Mouse (Mus musculus) heart, adult 18-20 months (tissue): ENCODE measurements around the gene Aldob. TPM values are rescaled to one million over a fixed set of nuclear protein-coding genes. Genes with fewer than 3 reads are reported as not detected.

Source experiments
- DNase-seq, 2 experiments: peaks; one replicate each; pipeline ENCODE4 v3.0.0; 2021 to 2022; ENCODE audit warnings: mixed read lengths in 1 of 2
- long read RNA-seq, 2 experiments: library from polyadenylated mRNA; stranded (forward); transcript quantifications; one replicate each; pipeline ENCODE4 v2.0.0; 2021
- total RNA-seq, 2 experiments: library from RNA; stranded (reverse); gene quantifications; 2 replicates each; pipeline ENCODE4 v1.2.3; 2021

Gene Aldob
- total RNA-seq: 10 to 100 TPM in 1 of 2 experiments, 1 to 10 TPM in 1; 9.2 to 11.7 TPM
- long read RNA-seq, experiment 1, transcript Aldob-201 (9 exons, 2,016 nt): major isoform, 14 of 16 reads
- long read RNA-seq, experiment 1, partial matches to known transcripts: 0 of 16 reads
- long read RNA-seq, experiment 1, other reads (novel, unspliced or antisense): 2 of 16 reads
- long read RNA-seq, experiment 2, partial matches to known transcripts: 0 of 5 reads
- long read RNA-seq, experiment 2, other reads (novel, unspliced or antisense): 1 of 5 reads

- DNase-seq: no peak
Measured at GRCm38 (mm10) chr4:49549383-49549782, at the start of gene Aldob. Aldob (minus strand) TSS chr4:49549546.

GRCm38 (mm10) chr4:49597183-49598100 lies 48.1 kb upstream of the Aldob start, which contains the start of gene Tmem246:
Tmem246 (minus strand) TSS chr4:49597876.
- DNase-seq: peak; percentile 82 to 84

GRCm38 (mm10) chr4:49596846-49597182 lies 47.5 kb upstream of the Aldob start:
- DNase-seq: no peak

GRCm38 (mm10) chr4:49590152-49590551 lies 40.8 kb upstream of the Aldob start:
- no peak for DNase-seq

DNA sequence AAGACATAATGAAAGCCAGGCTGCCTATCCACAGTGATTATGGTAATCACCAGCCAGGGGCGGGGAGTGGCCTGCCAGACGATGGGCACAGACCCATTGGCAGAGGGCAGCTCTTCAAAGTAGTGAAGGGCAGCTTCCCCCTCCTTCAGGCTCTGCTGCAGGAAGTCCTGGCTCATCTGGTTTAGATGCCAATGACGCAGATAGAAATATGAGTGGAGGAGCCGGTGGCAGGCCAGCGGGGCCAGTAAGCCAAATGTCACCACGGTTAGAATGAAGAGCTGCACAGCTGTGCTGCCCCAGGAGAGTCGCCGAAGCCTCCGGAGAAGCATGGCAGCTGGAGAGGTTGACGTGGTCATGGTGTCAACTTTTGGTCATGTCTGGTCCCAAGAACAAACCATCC lies 37.5 kb upstream of the Aldob start:
- DNase-seq: peak; percentile 32 to 65

- peak; percentile 57 to 66 for DNase-seq
Measured at GRCm38 (mm10) chr4:49585524-49586101, 36.3 kb upstream of the Aldob start.

GRCm38 (mm10) chr4:49583965-49584831 lies 34.9 kb upstream of the Aldob start:
- peak; percentile 38 for DNase-seq

GRCm38 (mm10) chr4:49581256-49581655 lies 31.9 kb upstream of the Aldob start:
- no peak for DNase-seq

GRCm38 (mm10) chr4:49572194-49572593 lies 22.8 kb upstream of the Aldob start:
- no peak for DNase-seq

DNA sequence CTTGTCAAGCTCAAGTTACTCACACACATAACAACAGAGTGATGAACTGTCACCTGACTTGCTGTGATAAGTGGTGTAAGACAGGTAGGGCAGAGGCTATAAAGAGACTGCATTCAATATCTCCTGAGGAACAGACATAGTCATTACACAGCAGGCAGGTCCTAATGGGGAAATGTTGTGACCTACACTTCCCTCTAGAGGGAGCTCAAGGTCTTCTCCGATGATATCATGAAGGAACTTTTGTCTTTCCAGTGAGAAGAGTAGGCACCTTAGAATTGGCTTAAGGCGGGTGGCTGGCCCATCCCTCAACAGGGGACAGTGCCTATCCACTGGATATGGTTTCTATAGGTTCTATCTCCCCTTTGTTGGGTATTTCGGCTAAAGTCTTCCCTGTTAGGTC lies 18.3 kb upstream of the Aldob start:
- peak; percentile 72 to 85 for DNase-seq

DNA sequence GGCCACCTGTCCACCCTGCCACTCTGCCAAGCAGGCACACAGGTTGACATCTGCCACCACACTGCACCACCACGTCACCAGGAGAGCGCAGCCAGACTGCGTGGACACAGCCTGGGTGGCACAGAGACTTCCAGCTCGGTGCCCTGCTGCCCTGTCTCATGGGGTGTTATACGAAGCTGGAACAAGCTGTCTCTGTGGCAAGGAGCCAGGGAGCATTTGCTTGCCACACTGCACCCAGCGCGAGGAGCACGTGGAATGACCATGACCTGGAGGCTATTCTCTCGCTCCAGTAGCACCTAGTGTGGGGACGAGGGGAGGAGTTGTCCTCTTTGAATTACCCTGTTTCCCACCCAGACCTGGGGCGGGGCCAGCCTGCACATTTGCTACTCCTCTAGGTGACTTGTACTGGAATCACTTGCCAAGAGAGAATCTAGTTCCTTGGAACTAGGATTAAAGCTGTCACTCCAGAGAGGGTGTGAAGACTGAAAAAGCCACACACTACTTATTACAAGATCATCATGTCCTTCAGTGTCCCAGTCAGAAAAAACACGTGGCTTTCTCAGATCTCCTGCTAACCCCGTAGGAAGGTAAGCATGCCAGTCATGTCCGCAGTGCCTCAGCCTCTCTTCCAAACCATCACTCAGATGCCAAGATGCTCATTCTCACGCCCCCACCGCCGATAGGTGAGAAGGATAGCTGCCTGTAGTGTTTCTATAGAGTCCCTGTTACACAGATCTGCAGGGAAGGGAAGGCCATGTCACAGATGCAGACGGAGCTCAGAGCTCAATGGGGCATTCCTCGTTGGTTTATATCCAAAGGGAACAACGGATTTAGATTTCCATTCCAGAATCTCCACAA lies 10.8 kb upstream of the Aldob start:
- DNase-seq: peak; percentile 84 to 88

- DNase-seq: no peak
Measured at GRCm38 (mm10) chr4:49558181-49558580, 8.8 kb upstream of the Aldob start.

DNA sequence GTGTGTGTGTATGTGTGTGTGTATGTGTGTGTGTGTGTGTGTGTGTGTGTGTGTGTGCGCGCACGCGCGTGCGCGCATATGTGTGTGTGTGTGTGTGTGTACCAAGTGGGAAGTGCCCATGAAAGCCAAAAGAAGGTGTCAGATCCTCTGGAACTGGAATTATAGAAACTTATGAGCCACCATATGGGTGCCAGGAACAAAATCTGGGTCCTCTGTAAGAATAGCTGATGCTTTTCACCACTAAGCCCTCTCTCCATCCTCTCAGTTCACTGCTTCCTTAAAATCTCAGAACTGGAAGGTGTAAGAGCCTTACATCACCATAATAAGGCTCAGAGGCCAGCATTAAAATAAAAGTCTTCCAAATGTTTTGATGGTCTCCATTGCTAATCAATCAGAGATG lies 8.0 kb upstream of the Aldob start:
- DNase-seq: no peak

- no peak for DNase-seq
Measured at GRCm38 (mm10) chr4:49553380-49553779, 4.0 kb upstream of the Aldob start.

DNA sequence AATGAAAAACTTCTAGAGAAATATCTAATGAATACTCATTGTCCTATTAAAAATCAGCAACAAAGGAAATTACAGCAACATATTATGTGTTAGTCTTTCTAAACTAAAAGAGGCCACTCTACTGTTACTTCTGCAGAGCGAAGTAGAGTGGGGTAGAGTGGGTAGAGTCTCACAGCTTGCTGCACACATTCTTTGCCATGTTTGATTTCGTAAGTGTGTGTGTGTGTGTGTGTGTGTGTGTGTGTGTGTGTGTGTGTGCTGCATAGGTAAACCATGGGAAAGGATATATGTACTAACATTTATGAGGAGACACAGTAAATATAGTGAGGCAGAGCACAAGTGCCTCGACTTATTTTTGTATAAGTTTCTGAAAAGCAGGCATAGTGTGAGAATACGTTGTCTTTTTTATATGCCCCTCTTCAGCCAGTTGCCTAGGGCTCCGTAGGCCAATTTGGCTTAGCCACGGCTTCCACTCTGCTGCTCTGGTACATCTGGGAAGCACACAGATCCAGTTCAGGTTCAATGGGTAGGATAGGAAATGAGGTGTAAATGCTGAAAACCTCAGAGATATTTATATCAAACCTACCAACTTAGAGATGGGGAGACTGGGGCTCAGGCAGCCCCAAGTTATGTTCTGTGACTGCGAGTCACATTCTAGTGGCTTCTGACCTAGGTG lies 1.7 kb downstream of the Aldob start:
- DNase-seq: no peak

DNA sequence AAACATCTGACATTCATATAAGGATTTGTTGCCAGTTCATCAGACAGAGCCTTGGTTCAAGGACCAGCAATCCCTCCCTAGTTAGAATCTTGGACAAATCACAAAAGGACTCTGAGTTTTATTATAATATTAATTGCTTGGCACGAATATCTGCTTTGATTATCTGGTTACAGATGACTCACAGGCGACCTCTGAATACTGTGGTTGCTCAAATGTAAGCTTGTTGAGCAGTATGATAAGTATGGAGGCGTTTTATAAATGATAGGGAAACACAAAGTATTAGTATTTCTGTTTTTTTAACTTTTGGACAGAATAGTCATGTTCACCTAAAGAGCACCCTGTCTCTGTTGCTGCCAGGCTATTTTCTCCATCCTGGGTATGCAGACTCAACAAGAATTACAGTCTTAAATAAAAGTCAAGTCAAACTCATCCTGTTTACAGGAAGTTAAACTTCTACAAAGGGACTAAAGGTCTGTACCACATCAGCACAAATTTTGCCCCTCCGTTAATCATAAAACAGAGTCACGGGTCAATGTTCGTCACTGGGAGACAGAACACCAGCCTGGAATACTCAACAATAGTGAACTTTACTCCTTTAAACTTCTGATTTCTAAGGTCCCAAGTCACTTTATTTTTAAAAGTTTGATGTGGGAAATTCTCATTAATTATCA lies 2.3 kb downstream of the Aldob start:
- DNase-seq: no peak

DNA sequence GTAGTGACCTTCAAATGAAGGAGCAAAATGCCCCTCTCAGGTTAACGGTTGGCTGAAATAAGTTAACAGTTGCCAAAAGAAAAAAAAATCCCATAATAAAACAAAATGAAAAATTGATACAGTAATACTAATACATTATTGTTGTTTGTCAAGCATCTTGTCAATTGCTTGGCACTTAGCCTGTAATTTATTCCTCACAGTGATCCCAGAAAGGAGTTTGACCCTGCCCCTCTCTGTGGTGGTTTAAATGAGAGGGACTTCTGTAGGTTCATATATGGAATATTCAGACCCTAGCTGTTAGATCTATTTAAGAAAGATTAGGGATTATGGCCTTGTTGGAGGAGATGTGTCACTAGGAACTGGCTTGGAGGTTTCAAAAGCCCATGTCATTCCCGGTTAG lies 3.3 kb downstream of the Aldob start:
- DNase-seq: no peak

DNA sequence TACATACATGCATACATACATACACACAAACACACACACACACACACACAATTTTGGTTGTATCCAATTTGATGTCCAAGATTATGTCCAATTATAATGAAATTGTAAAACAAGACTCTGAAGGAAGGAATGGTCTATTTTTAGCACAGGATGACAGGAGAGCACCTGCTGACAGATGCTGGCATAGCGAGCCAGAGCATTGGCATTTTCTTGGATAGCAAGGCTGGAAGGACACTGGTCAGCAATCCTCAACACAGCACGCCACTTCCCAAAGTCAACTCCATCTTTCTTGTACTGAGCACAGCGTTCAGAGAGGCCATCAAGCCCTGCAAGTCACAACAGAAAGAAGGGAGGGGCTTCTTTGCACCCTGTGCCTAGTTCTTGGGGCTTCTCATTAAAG lies 8.4 kb downstream of the Aldob start:
- peak; percentile 24 to 37 for DNase-seq

DNA sequence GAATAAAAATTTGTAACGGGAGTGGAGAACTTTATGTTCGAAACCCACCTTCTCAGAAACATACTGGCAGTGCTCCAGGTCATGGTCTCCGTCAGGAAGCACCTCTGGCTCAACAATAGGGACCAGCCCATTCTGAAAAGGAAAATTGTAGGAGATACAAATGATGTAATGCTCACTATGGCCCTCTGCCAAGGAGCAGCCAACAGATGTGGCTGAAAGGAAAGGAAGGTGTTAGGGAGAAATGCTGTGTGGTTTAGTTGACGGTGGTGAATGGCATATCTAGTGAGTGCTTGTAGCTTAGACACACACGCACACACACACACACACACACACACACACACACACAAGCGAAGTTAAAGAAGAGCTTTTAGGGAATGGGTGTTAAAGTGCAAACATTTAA lies 9.7 kb downstream of the Aldob start:
- DNase-seq: peak in 1 of 2 experiments; percentile 17

- DNase-seq: peak; percentile 27
Measured at GRCm38 (mm10) chr4:49536671-49537070, 12.7 kb downstream of the Aldob start.
